Mouse (Mus musculus): ENCODE data around the gene Zfp26. TPM values are rescaled to one million over a fixed set of nuclear protein-coding genes. Genes with fewer than 3 reads are reported as not detected.

The Zfp26 gene
- total RNA-seq, 2 experiments from 2014 or later = 21.7 to 23.8 TPM

Other genes starting within 250 kb of the Zfp26 start
- not detected for gene Olfr871, start 248.0 kb downstream of the Zfp26 start, total RNA-seq (2021)
- not detected for gene Olfr872, start 223.0 kb downstream of the Zfp26 start, total RNA-seq (2021)
- not detected for gene Olfr39, start 177.8 kb downstream of the Zfp26 start, total RNA-seq (2021)
- not detected for gene Olfr873, start 161.6 kb downstream of the Zfp26 start, total RNA-seq (2021)
- under 1 TPM in 1 of 2 experiments, not detected in 1; 0.09 TPM for gene Olfr18, start 124.1 kb downstream of the Zfp26 start, total RNA-seq (2021)
- gene Zfp560, start 75.0 kb downstream of the Zfp26 start, total RNA-seq (2021) = 10 to 100 TPM; 13.0 to 16.7 TPM
- gene Zfp426, start 32.6 kb upstream of the Zfp26 start, total RNA-seq (2021) = 10 to 100 TPM in 1 of 2 experiments, 1 to 10 TPM in 1; 9.5 to 10.6 TPM
- gene Zfp266, start 61.3 kb upstream of the Zfp26 start, total RNA-seq (2021) = 10 to 100 TPM; 42.3 to 45.1 TPM
- 10 to 100 TPM in 1 of 2 experiments, 1 to 10 TPM in 1; 8.2 to 12.3 TPM for gene Zfp846, start 121.1 kb upstream of the Zfp26 start, total RNA-seq (2021)
- gene Ubl5, start 182.7 kb upstream of the Zfp26 start, total RNA-seq (2021) = 100 to 1,000 TPM; 213 to 225 TPM
- 10 to 100 TPM; 16.1 to 16.5 TPM for gene Fbxl12, start 184.6 kb upstream of the Zfp26 start, total RNA-seq (2021)
- gene Pin1, start 191.9 kb upstream of the Zfp26 start, total RNA-seq (2021) = 10 to 100 TPM; 20.5 to 22.1 TPM